In the genomic region with DNA sequence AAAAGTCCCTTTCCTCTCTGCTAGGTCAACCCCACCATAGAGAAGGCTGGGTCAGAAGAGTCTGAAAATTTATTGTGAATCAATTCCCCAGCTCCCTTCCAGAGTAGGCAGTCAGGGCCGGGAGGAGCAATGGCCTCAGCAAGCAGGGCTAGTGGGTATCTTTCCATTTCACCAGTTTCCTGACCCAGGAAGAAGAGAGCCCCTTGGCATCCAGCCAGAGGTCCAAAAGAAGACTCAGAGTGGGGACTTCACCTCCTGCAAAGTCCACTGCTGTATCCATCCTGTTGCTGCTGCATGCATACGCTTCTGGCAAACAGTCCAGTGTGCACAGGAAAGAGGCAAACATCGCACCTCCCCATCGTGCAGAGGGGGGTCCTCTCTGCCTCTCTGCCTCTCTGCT, we compare ENCODE assay signal across 25 mouse cellular contexts. TPM values are rescaled to one million over a fixed set of nuclear protein-coding genes. Genes with fewer than 3 reads are reported as not detected.
DNase-seq lines count a peak whose midpoint lies in the region; ATAC-seq lines count a peak whose summit lies in the region.
"Had no signal": no experiment of that assay in that cellular context is flagged by ENCODE, and none has a peak within 500 bp of the region (broad histone marks: within the 10 kb centered on the region; RNA-seq: fewer than 3 reads in every experiment).

No protein-coding gene starts in this region.

- H3K4me1 ChIP-seq in hindbrain, embryonic 13.5 days (replicated peaks): peaks cover 12% of the 10 kb centered on the region
- peaks cover 5% of the 10 kb centered on the region for H3K4me1 ChIP-seq in hindbrain, embryonic 11.5 days (replicated peaks; ENCODE audit: control insufficient read depth, insufficient read depth, low read length)
- no peaks in the 10 kb centered on the region; the same call in 1 of the 2 replicates for H3K4me1 ChIP-seq in midbrain, embryonic 16.5 days (ENCODE audit: control insufficient read depth, insufficient read depth, low read length)

- H3K27ac ChIP-seq in hindbrain, embryonic 13.5 days: 0 out of 2 replicates have a peak overlapping the region, but pooled peaks have one; percentile 20
- H3K27ac ChIP-seq in hindbrain, embryonic 11.5 days (ENCODE audit: low read depth, low read length): no peak overlapping the region
- no peak overlapping the region for H3K27ac ChIP-seq in midbrain, embryonic 16.5 days (ENCODE audit: low read length)
- H3K27ac ChIP-seq: forebrain, embryonic 15.5 days; hindbrain, embryonic 10.5 days; layer of hippocampus, adult 2 months; midbrain, embryonic 10.5 days had no signal

- no peak for ATAC-seq in hindbrain, embryonic 13.5 days (ENCODE audit: low FRiP score)
- no peak for ATAC-seq in hindbrain, embryonic 11.5 days (ENCODE audit: low FRiP score)
- ATAC-seq in midbrain, embryonic 16.5 days: no peak
- ATAC-seq: CD4-positive, CD25-positive, alpha-beta regulatory T cell, adult 4 months; forebrain, embryonic 15.5 days; intestine, postnatal 0 days; lung, postnatal 0 days had no signal

- H3K27me3 ChIP-seq in hindbrain, embryonic 13.5 days: peaks cover 97% of the 10 kb centered on the region
- peaks cover 99% of the 10 kb centered on the region for H3K27me3 ChIP-seq in hindbrain, embryonic 11.5 days (ENCODE audit: control insufficient read depth, insufficient read depth, low read length)
- H3K27me3 ChIP-seq in midbrain, embryonic 16.5 days (ENCODE audit: control insufficient read depth, insufficient read depth, low read depth, low read length): peaks cover 88% of the 10 kb centered on the region

- no peaks in the 10 kb centered on the region for H3K9me3 ChIP-seq in hindbrain, embryonic 13.5 days
- no peaks in the 10 kb centered on the region for H3K9me3 ChIP-seq in hindbrain, embryonic 11.5 days (ENCODE audit: control insufficient read depth, low read length)
- no peaks in the 10 kb centered on the region for H3K9me3 ChIP-seq in midbrain, embryonic 16.5 days (replicated peaks; ENCODE audit: control insufficient read depth, low read length, poor library complexity, severe bottlenecking)
- H3K9me3 ChIP-seq: forebrain, embryonic 15.5 days; hindbrain, embryonic 10.5 days; midbrain, embryonic 10.5 days had no signal

- no peak overlapping the region for H3K9ac ChIP-seq in hindbrain, embryonic 13.5 days
- no peak overlapping the region for H3K9ac ChIP-seq in hindbrain, embryonic 11.5 days (ENCODE audit: low read depth, low read length)
- H3K9ac ChIP-seq in midbrain, embryonic 16.5 days (ENCODE audit: low read depth, low read length): no peak overlapping the region
- H3K9ac ChIP-seq: forebrain, embryonic 15.5 days had no signal

- no peaks in the 10 kb centered on the region for H3K36me3 ChIP-seq in hindbrain, embryonic 13.5 days
- no peaks in the 10 kb centered on the region for H3K36me3 ChIP-seq in hindbrain, embryonic 11.5 days (ENCODE audit: control insufficient read depth, insufficient read depth, low read length)
- no peaks in the 10 kb centered on the region for H3K36me3 ChIP-seq in midbrain, embryonic 16.5 days (ENCODE audit: control insufficient read depth, insufficient read depth, low read length)
- H3K36me3 ChIP-seq: forebrain, embryonic 15.5 days; hindbrain, embryonic 10.5 days; midbrain, embryonic 10.5 days had no signal

- WGBS in hindbrain, embryonic 13.5 days: 3% methylated on average over 4 of the region's 4 CpGs
- WGBS in hindbrain, embryonic 11.5 days: 4% methylated on average over 4 of the region's 4 CpGs
- 14% methylated on average over 4 of the region's 4 CpGs for WGBS in midbrain, embryonic 16.5 days

- H3K4me2 ChIP-seq in hindbrain, embryonic 13.5 days: peak overlapping the region; percentile 43; the same call in 1 of the 2 replicates
- no peak overlapping the region for H3K4me2 ChIP-seq in hindbrain, embryonic 11.5 days (replicated peaks; ENCODE audit: low read depth, low read length)
- no peak overlapping the region for H3K4me2 ChIP-seq in midbrain, embryonic 16.5 days (ENCODE audit: low read length)
- H3K4me2 ChIP-seq: forebrain, embryonic 15.5 days; heart, embryonic 11.5 days had no signal

- H3K4me3 ChIP-seq in hindbrain, embryonic 13.5 days: no peak overlapping the region
- H3K4me3 ChIP-seq in hindbrain, embryonic 11.5 days (ENCODE audit: low read depth, low read length): no peak overlapping the region
- H3K4me3 ChIP-seq in midbrain, embryonic 16.5 days (ENCODE audit: low read depth, low read length): no peak overlapping the region
- H3K4me3 ChIP-seq: forebrain, embryonic 15.5 days; hindbrain, embryonic 10.5 days; layer of hippocampus, adult 2 months; midbrain, embryonic 10.5 days had no signal

- no peak for DNase-seq in hindbrain, embryonic 11.5 days (ENCODE audit: low spot score)
- peak; percentile 53 for DNase-seq in kidney, adult 9 months
- peak; percentile 80 for DNase-seq in kidney, postnatal 14 days
- DNase-seq in layer of hippocampus, adult 18-20 months (ENCODE audit: low spot score in 2 of 2): no peak
- DNase-seq in thymus, postnatal 36 days: no peak
- DNase-seq: cerebellum, adult 9-10 months; gastrocnemius, postnatal 10 days; heart, adult 11 months; right cerebral cortex, postnatal 4 days; thymus, postnatal 4 days had no signal

RNA-seq across cellular contexts. Expression of a gene that starts 4.6 kb away (rescaled TPM):
- 4.8 and 7.2 TPM in 2 replicates for polyA plus RNA-seq in hindbrain, embryonic 13.5 days (2015; fragmentation: Nextera tagmentation; extraction: Ambion mirVana)
- polyA plus RNA-seq in hindbrain, embryonic 11.5 days (2014; fragmentation: Nextera tagmentation; extraction: Ambion mirVana): 0.80 and 3.2 TPM in 2 replicates
- not detected for total RNA-seq in layer of hippocampus, adult 18-20 months (2021)
- polyA plus RNA-seq in midbrain, embryonic 16.5 days (2015; fragmentation: Nextera tagmentation; extraction: Ambion mirVana): not detected in 2 replicates
- total RNA-seq: layer of hippocampus, adult 2 months; layer of hippocampus, postnatal 25 days; liver, adult 2 months; midbrain, postnatal 0 days had no signal
- polyA plus RNA-seq: forebrain, embryonic 15.5 days; heart, postnatal 0 days; hindbrain, embryonic 10.5 days; liver, adult 2 months; liver, embryonic 16.5 days; lung, postnatal 0 days; midbrain, embryonic 10.5 days; midbrain, postnatal 0 days had no signal

RNA-seq across cellular contexts. Expression of a gene that starts 5.8 kb away (rescaled TPM):
- polyA plus RNA-seq in hindbrain, embryonic 13.5 days (2015; fragmentation: Nextera tagmentation; extraction: Ambion mirVana): 19.2 and 27.2 TPM in 2 replicates
- 3.1 and 7.0 TPM in 2 replicates for polyA plus RNA-seq in hindbrain, embryonic 11.5 days (2014; fragmentation: Nextera tagmentation; extraction: Ambion mirVana)
- total RNA-seq in layer of hippocampus, adult 18-20 months (2021): not detected
- polyA plus RNA-seq in midbrain, embryonic 16.5 days (2015; fragmentation: Nextera tagmentation; extraction: Ambion mirVana): not detected in 2 replicates
- total RNA-seq: layer of hippocampus, adult 2 months; layer of hippocampus, postnatal 25 days; liver, adult 2 months had no signal
- polyA plus RNA-seq: CD4-positive, CD25-positive, alpha-beta regulatory T cell, adult 4 months; forebrain, embryonic 15.5 days; heart, postnatal 0 days; liver, embryonic 16.5 days; midbrain, embryonic 10.5 days; midbrain, postnatal 0 days had no signal

RNA-seq across cellular contexts. Expression of a gene that starts 10.5 kb away (rescaled TPM):
- 21.5 and 33.2 TPM in 2 replicates for polyA plus RNA-seq in hindbrain, embryonic 13.5 days (2015; fragmentation: Nextera tagmentation; extraction: Ambion mirVana)
- polyA plus RNA-seq in hindbrain, embryonic 11.5 days (2014; fragmentation: Nextera tagmentation; extraction: Ambion mirVana): 4.0 and 11.2 TPM in 2 replicates
- not detected for total RNA-seq in layer of hippocampus, adult 18-20 months (2021)
- polyA plus RNA-seq in midbrain, embryonic 16.5 days (2015; fragmentation: Nextera tagmentation; extraction: Ambion mirVana): not detected in 2 replicates
- total RNA-seq: layer of hippocampus, adult 2 months; layer of hippocampus, postnatal 25 days; midbrain, postnatal 0 days had no signal
- polyA plus RNA-seq: CD4-positive, CD25-positive, alpha-beta regulatory T cell, adult 4 months; forebrain, embryonic 15.5 days; hindbrain, embryonic 10.5 days; midbrain, embryonic 10.5 days; midbrain, postnatal 0 days had no signal

RNA-seq across cellular contexts. Expression of a gene that starts 16.4 kb away (rescaled TPM):
- 81.9 and 132 TPM in 2 replicates for polyA plus RNA-seq in hindbrain, embryonic 13.5 days (2015; fragmentation: Nextera tagmentation; extraction: Ambion mirVana)
- polyA plus RNA-seq in hindbrain, embryonic 11.5 days (2014; fragmentation: Nextera tagmentation; extraction: Ambion mirVana): 15.9 and 38.5 TPM in 2 replicates
- not detected for total RNA-seq in layer of hippocampus, adult 18-20 months (2021)
- not detected in 2 replicates for polyA plus RNA-seq in midbrain, embryonic 16.5 days (2015; fragmentation: Nextera tagmentation; extraction: Ambion mirVana)
- total RNA-seq: layer of hippocampus, adult 2 months; layer of hippocampus, postnatal 25 days; liver, adult 2 months had no signal
- polyA plus RNA-seq: CD4-positive, CD25-positive, alpha-beta regulatory T cell, adult 4 months; forebrain, embryonic 15.5 days; heart, postnatal 0 days; midbrain, embryonic 10.5 days; midbrain, postnatal 0 days had no signal

RNA-seq across cellular contexts. Expression of a gene that starts 27.2 kb away (rescaled TPM):
- polyA plus RNA-seq in hindbrain, embryonic 13.5 days (2015; fragmentation: Nextera tagmentation; extraction: Ambion mirVana): 196 and 216 TPM in 2 replicates
- polyA plus RNA-seq in hindbrain, embryonic 11.5 days (2014; fragmentation: Nextera tagmentation; extraction: Ambion mirVana): 33.1 and 42.5 TPM in 2 replicates
- not detected for total RNA-seq in layer of hippocampus, adult 18-20 months (2021)
- 0.14 TPM in 1 of 2 replicates, not detected in the other for polyA plus RNA-seq in midbrain, embryonic 16.5 days (2015; fragmentation: Nextera tagmentation; extraction: Ambion mirVana)
- total RNA-seq: layer of hippocampus, adult 2 months; layer of hippocampus, postnatal 25 days had no signal
- polyA plus RNA-seq: CD4-positive, CD25-positive, alpha-beta regulatory T cell, adult 4 months; forebrain, embryonic 15.5 days; midbrain, embryonic 10.5 days; midbrain, postnatal 0 days had no signal

Comparison
In these comparisons a context has a peak if more than half of its experiments do, and no peak if none do; other contexts are left out.
1. DNase-seq: peak in kidney, adult 9 months (single experiment) and kidney, postnatal 14 days (single experiment); none in hindbrain, embryonic 11.5 days (single experiment), layer of hippocampus, adult 18-20 months (0 of 2) and thymus, postnatal 36 days (0 of 2).